Mouse (Mus musculus) myocyte (in vitro differentiated cells): ENCODE measurements at regions not wholly inside any gene's neighbourhood (a gene's known extent, or its start where the extent isn't known, plus 50 kb on each side); places are given as distances from the start of the nearest gene placed in this dataset.

ENCODE experiments used
- H3K27me3 ChIP-seq: one replicate; pipeline ENCODE4 v1.6.1; 2011; ENCODE audit not compliant: control insufficient read depth, insufficient read depth, insufficient read length
- H3K36me3 ChIP-seq: one replicate; pipeline ENCODE4 v1.6.1; 2011; ENCODE audit not compliant: control insufficient read depth, insufficient read depth
- H3K4me2 ChIP-seq: one replicate; pipeline ENCODE4 v1.6.1; 2011; ENCODE audit warnings: low read depth, control low read depth
- H3K4me3 ChIP-seq: one replicate; pipeline ENCODE4 v1.5.1; 2011; ENCODE audit warnings: mild to moderate bottlenecking, control low read depth, moderate library complexity
- H3K79me2 ChIP-seq: one replicate; pipeline ENCODE4 v1.6.1; 2011; ENCODE audit not compliant: control insufficient read depth, insufficient read depth
- H3ac ChIP-seq: one replicate; pipeline ENCODE4 v1.6.1; 2011; ENCODE audit not compliant: control insufficient read depth, insufficient read length
- CEBPB ChIP-seq: IDR thresholded peaks from 2 replicates; pipeline ENCODE4 v1.6.1; 2011; ENCODE audit warnings: mild to moderate bottlenecking, moderate library complexity; ENCODE audit not compliant: poor library complexity, insufficient read depth, severe bottlenecking
- E2F4 ChIP-seq: IDR thresholded peaks from one replicate; pipeline ENCODE4 v1.6.1; 2011; ENCODE audit warnings: mild to moderate bottlenecking, control low read depth, moderate library complexity; ENCODE audit not compliant: insufficient read depth
- MAX ChIP-seq: IDR thresholded peaks from one replicate; pipeline ENCODE4 v1.6.1; 2011; ENCODE audit warnings: low read depth, mild to moderate bottlenecking, control low read depth
- MYOD1 ChIP-seq, 3 experiments: IDR thresholded peaks; one replicate each; pipeline ENCODE4 v1.6.1; 2011; ENCODE audit warnings: control low read depth in 2 of 3, low read depth in 2 of 3, mild to moderate bottlenecking in 2 of 3, moderate library complexity in 1 of 3; ENCODE audit not compliant: insufficient read length in 2 of 3, control insufficient read depth in 1 of 3
- MYOG ChIP-seq, 3 experiments: IDR thresholded peaks; one replicate each; pipeline ENCODE4 v1.6.1; 2011; ENCODE audit warnings: control low read depth in 2 of 3, low read depth in 2 of 3, mild to moderate bottlenecking in 2 of 3; ENCODE audit not compliant: insufficient read length in 2 of 3, control insufficient read depth in 1 of 3, insufficient read depth in 1 of 3
- POLR2A ChIP-seq: IDR thresholded peaks from one replicate; pipeline ENCODE4 v1.6.1; 2011; ENCODE audit warnings: low read depth, mild to moderate bottlenecking, control low read depth, moderate library complexity; ENCODE audit not compliant: insufficient read length
- POLR2AphosphoS2 ChIP-seq: IDR thresholded peaks from one replicate; pipeline ENCODE4 v1.6.1; 2011; ENCODE audit warnings: low read depth, control low read depth; ENCODE audit not compliant: insufficient read length
- REST ChIP-seq: IDR thresholded peaks from one replicate; pipeline ENCODE4 v1.6.1; 2011; ENCODE audit warnings: mild to moderate bottlenecking, control low read depth, moderate library complexity; ENCODE audit not compliant: insufficient read depth, insufficient read length
- SRF ChIP-seq: IDR thresholded peaks from one replicate; pipeline ENCODE4 v1.6.1; 2011; ENCODE audit warnings: low read depth; ENCODE audit not compliant: control insufficient read depth, insufficient read length
- TCF12 ChIP-seq: IDR thresholded peaks from one replicate; pipeline ENCODE4 v1.6.1; 2011; ENCODE audit warnings: mild to moderate bottlenecking, control low read depth; ENCODE audit not compliant: poor library complexity, insufficient read depth, severe bottlenecking
- TCF3 ChIP-seq: IDR thresholded peaks from one replicate; pipeline ENCODE4 v1.6.1; 2011; ENCODE audit warnings: low read depth, control low read depth; ENCODE audit not compliant: insufficient read length
- USF1 ChIP-seq: IDR thresholded peaks from one replicate; pipeline ENCODE4 v1.6.1; 2011; ENCODE audit warnings: low read depth, mild to moderate bottlenecking, control low read depth, moderate library complexity

GRCm38 (mm10) chr10:44697966-44698365 lies 169.7 kb upstream of the Prdm1 start:
- H3K27me3 ChIP-seq: no peaks in the 10 kb centered on the region
- no peak overlapping the region for H3K4me2 ChIP-seq
- TF ChIP-seq CEBPB: peak; percentile 88
- TF ChIP-seq E2F4: no peak
- H3K36me3 ChIP-seq: no peaks in the 10 kb centered on the region
- no peaks in the 10 kb centered on the region for H3K79me2 ChIP-seq
- no peak overlapping the region for H3K4me3 ChIP-seq
- H3ac ChIP-seq: no peak overlapping the region

GRCm38 (mm10) chr10:44696973-44697372 lies 168.7 kb upstream of the Prdm1 start:
- H3K4me3 ChIP-seq: no peak overlapping the region

GRCm38 (mm10) chr10:44691590-44692327 lies 163.5 kb upstream of the Prdm1 start:
- Histone ChIP-seq H3K4me2 (peak overlapping the region; percentile 48), H3K27me3 (no peaks in the 10 kb centered on the region), H3ac (no peak overlapping the region), H3K36me3 (no peaks in the 10 kb centered on the region), H3K4me3 (no peak overlapping the region), H3K79me2 (no peaks in the 10 kb centered on the region)
- no peak for TF ChIP-seq POLR2A
- no peak for TF ChIP-seq MYOD1 (IDR thresholded peaks at IDR 0.05; ENCODE audit: control insufficient read depth in 1 of 3, insufficient read length in 2 of 3, low read depth in 2 of 3)
- no peak for TF ChIP-seq TCF12
- TF ChIP-seq TCF3: no peak
- TF ChIP-seq MYOG (IDR thresholded peaks at IDR 0.05; ENCODE audit: control insufficient read depth in 1 of 3, insufficient read depth in 1 of 3, insufficient read length in 2 of 3, low read depth in 2 of 3): no peak
- TF ChIP-seq SRF: no peak
- TF ChIP-seq POLR2AphosphoS2: no peak
- no peak for TF ChIP-seq MAX
- TF ChIP-seq CEBPB: no peak
- TF ChIP-seq E2F4: no peak
- no peak for TF ChIP-seq REST
- TF ChIP-seq USF1: no peak

More at GRCm38 (mm10) chr10:44696973-44697372, 168.7 kb upstream of the Prdm1 start:
- Histone ChIP-seq H3ac (no peak overlapping the region), H3K36me3 (no peaks in the 10 kb centered on the region), H3K4me2 (no peak overlapping the region), H3K27me3 (no peaks in the 10 kb centered on the region), H3K79me2 (no peaks in the 10 kb centered on the region)
- TF ChIP-seq POLR2AphosphoS2 (no peak), REST (no peak), TCF3 (no peak), E2F4 (no peak), MYOG (IDR thresholded peaks at IDR 0.05; ENCODE audit: control insufficient read depth in 1 of 3, insufficient read depth in 1 of 3, insufficient read length in 2 of 3, low read depth in 2 of 3) (no peak), SRF (no peak), TCF12 (no peak)

GRCm38 (mm10) chr10:44688555-44688954 lies 160.3 kb upstream of the Prdm1 start:
- no peak overlapping the region for H3K4me3 ChIP-seq
- H3K4me2 ChIP-seq: no peak overlapping the region
- H3K27me3 ChIP-seq: no peaks in the 10 kb centered on the region
- H3K79me2 ChIP-seq: no peaks in the 10 kb centered on the region
- no peak overlapping the region for H3ac ChIP-seq
- no peaks in the 10 kb centered on the region for H3K36me3 ChIP-seq
- TF ChIP-seq MYOG (IDR thresholded peaks at IDR 0.05; ENCODE audit: control insufficient read depth in 1 of 3, insufficient read depth in 1 of 3, insufficient read length in 2 of 3, low read depth in 2 of 3) (no peak), USF1 (no peak), TCF3 (no peak), MAX (no peak), MYOD1 (IDR thresholded peaks at IDR 0.05; ENCODE audit: control insufficient read depth in 1 of 3, insufficient read length in 2 of 3, low read depth in 2 of 3) (no peak), SRF (no peak), POLR2AphosphoS2 (no peak), E2F4 (no peak), CEBPB (no peak), TCF12 (no peak), POLR2A (no peak), REST (no peak)

GRCm38 (mm10) chr10:44686055-44686454 lies 157.8 kb upstream of the Prdm1 start:
- Histone ChIP-seq H3K4me2 (peak overlapping the region; percentile 22), H3ac (no peak overlapping the region), H3K4me3 (no peak overlapping the region), H3K79me2 (no peaks in the 10 kb centered on the region), H3K27me3 (no peaks in the 10 kb centered on the region), H3K36me3 (no peaks in the 10 kb centered on the region)
- TF ChIP-seq TCF12: no peak
- no peak for TF ChIP-seq SRF
- TF ChIP-seq MYOG (IDR thresholded peaks at IDR 0.05; ENCODE audit: control insufficient read depth in 1 of 3, insufficient read depth in 1 of 3, insufficient read length in 2 of 3, low read depth in 2 of 3): no peak
- no peak for TF ChIP-seq MAX
- no peak for TF ChIP-seq E2F4
- TF ChIP-seq REST: no peak
- TF ChIP-seq USF1: no peak
- TF ChIP-seq POLR2AphosphoS2: no peak
- no peak for TF ChIP-seq CEBPB
- TF ChIP-seq TCF3: no peak
- TF ChIP-seq MYOD1 (IDR thresholded peaks at IDR 0.05; ENCODE audit: control insufficient read depth in 1 of 3, insufficient read length in 2 of 3, low read depth in 2 of 3): no peak
- TF ChIP-seq POLR2A: no peak
